Mouse (Mus musculus): Measurements from ENCODE around the gene Gm281.
"Not testable (repeated sequence)": the region's sequence is repeated elsewhere in the genome, so short reads cannot be mapped to it uniquely, and the experiment has no call there.

Gene Gm281

DNA sequence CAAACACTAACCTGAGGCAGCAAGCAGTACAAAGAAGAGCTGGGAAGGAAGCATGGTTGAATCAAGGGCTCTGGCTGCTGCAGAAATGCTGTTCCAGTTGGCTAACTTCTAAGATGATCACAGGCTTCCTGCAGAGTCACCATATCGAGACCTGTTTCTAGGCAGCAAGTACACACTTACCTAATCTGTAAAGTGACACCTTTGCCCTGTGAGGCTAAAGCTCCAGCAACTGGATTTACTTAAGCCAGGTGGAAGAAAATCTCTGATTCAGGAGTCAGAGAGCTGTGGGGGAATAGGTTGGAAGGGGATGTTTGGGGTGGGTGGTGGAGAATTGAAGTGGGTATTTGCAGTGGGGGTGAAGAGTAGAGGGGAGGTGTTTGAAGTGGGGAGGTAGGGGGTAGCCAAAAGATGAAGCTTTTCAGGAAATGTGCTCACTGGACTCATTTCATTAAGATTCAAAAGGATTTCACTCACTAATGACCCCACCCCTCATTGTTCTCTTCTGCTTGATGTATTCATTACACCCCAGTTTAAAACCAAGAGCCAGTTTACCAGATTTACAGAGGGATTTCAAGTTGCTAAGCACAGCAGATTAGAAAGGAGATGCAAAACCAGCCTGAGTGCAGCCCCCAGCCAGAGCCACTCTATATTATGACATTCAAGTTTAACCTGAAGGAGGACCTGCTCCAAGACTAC is at the start of gene Gm281:
Gm281 (minus strand) TSS at position 92 of the 696 bp plus-strand sequence.
- ATAC-seq (ENCODE audit: low TSS enrichment): no peak

DNA sequence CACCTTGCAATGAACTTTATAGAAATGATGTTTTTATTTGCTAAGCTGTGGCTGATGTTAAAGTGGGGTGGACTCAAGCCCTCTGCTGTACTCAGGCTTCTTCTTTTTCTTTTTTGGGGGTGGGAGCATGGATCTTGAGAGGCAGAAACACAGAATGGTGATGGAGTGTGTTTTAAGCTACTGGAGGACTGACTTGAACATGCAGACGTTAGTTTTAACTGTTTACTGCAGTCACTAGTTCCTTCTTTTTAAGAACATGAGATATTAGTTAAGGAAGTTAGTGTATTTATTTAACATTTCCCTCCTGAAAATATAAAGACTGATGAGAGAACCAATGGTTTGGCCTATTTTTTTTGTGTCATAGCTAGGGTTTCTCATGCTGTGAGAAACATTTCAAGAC is 49.2 kb upstream of the Gm281 start:
- ATAC-seq (ENCODE audit: low TSS enrichment): no peak

DNA sequence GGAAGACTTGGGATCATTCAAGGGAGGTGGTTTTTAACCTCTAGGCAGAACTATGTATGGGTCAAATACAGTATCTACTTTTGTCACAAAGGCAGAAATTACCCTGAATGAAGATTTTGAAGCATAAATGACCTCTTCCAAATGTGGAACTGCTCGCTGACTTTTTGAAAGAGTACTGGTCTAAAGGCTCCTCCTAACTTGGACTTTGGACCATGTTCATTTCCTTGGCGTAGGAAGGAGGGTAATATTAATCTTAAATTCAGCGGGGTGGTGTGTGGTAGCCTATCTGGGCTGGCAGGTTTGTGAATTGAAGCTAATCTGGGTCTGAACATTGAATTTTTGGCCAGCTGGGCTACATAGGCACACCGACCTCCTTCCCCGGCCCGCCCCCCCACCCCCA is 48.2 kb upstream of the Gm281 start:
- no peak for ATAC-seq (ENCODE audit: low TSS enrichment)

DNA sequence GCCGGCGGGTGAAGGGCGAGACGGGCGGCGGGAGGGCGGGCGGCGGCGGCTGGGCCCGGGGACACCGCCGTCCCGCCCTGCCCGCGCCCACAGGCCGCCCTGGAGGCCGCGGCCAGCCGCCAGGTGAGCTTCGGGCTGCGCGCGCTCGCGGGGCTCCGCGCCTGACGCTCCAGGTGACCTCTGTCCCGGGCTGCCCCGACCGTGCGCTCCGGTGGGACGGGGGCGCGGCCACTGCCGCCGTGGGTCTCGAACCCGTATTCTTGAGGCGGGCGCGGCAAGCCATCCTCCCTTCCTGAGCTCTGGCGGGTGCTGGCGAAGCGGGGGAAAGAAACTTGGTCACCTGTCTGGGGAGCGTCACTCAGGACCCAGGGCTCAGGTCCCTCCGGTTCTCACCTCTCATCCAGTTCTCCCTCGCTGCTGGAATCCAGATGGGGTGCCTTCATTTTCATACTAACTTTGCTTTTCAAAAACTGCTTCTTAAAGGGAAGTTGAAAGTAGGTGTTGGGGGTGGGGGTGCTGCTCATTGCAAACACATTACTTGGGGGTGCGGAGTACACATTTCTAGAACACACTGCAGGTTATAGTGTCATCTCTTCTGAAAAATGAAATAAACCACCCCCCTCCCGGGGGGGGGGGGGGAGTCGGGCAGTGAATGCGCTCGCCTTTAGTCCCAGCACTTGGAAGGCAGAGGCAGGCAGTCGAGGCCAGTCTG is 47.3 kb upstream of the Gm281 start, which contains the start of the genes Atxn7 and Thoc7:
Atxn7 (plus strand) TSS at position 40 of the 712 bp plus-strand sequence.
Thoc7 (minus strand) TSS at position 452 of the 712 bp plus-strand sequence.
- ATAC-seq (ENCODE audit: low TSS enrichment): peak; percentile 36

DNA sequence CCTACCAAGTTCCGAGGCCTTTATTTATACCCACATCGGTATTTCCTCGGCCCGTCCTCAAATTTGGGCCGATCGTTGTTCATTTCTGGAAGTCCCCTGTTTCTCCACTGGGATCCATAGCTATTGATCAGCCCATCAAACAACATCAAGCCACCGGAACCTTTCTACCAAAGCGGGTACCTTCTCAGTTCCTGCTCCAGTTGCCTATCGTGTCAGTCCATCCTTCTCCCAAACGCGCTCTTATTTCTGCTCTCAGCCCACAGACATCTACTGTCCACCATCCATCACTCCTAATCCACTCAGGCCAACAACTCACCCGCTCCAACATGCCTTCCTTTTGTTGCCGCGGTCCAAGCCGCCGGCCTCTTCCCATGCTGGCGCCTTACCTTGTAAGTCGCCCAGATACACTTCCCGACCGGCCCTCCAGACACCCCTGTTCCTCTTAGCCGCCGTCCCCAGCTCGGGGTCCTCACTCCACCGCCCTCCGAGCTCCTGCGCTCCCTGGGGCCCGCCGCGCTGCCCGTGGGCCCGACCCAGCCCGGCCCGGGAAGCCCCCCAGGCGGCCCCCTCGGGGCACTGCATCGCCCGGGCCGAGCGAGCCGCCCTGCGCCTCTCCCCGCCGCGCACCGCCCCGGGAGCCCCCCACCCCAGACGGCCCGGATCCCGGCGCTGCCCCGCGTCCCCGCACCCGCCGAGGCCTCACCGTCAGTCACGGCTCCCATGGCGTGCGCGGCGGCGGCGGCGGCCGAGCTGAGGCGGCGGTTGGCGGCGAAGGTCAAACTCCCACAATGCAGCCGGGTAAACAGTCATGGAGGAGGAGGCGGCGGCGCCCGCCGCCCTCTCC is 46.4 kb upstream of the Gm281 start:
- ATAC-seq (ENCODE audit: low TSS enrichment): peak; percentile 87

DNA sequence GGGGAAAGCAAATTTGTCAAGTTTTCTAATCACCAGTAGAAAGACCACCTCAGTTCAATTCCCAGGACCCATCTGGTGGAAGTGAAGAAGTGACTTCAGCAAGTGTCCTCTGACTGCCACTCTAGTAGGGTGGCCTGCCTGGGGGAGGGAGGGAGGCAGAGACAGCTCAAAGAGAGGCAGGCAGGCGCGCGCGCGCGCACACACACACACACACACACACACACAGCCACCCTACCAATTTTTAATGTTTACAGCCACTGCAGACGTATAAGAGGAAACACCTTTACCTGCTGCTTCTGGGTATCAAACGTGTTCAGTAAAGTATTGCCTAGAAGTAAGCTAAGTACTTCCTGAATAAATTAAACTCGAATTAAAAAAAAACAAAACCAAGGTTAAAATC is 45.8 kb upstream of the Gm281 start:
- ATAC-seq (ENCODE audit: low TSS enrichment): no peak

DNA sequence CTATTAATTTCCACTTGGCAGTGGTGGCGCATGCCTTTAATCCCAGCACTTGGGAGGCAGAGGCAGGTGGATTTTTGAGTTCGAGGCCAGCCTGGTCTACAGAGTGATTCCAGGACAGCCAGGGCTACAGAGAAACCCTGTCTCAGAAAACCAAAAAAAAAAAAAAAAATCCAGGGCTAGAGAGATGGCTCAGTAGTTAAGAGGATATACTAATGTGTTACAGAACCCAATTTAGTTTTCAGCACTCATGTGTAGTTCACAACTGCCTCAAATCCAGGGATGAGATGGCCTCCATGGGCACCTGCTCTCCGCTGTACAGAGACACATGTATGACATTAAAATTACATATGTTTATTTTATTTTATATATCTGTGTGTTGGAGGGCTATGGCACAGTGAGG is 37.9 kb upstream of the Gm281 start:
- not testable (repeated sequence) for ATAC-seq (ENCODE audit: low TSS enrichment)

DNA sequence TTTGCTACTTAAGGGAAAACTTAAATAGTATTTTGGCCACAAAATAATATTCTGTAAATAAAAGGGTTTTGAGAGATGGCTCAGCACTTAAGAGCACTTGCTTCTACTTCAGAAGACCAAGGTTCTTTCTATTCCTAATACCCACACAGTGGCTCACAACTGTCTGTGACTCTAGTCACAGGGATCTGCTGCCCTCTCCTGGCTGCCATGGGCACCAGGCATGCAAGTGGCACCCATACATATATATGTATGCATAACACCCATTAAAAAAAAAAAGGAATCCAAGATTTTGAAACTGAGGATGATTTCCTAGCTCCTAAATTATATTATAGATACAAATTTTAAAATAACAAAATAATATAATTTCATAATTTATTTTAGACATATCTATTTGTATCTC is 36.1 kb upstream of the Gm281 start:
- peak; percentile 84 for ATAC-seq (ENCODE audit: low TSS enrichment)

DNA sequence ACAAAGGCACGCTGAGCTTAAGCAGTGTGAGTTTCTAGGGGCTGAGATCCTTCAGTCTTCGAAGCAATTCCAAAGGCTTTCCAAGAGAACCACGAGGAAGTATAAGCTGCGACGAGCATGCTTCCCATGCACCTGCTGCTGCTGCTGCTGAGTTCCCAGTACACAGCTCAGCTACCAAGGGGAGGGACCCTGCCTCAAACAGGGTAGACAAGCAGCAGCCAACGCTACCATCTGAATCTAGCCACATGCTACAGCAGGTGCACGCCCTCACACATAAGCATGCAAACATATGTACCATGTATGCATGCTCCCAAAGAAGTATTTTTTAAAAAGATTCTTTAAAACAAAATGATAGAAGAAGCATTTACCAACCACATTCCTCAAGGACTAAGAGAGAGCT is 34.1 kb upstream of the Gm281 start:
- ATAC-seq (ENCODE audit: low TSS enrichment): no peak

DNA sequence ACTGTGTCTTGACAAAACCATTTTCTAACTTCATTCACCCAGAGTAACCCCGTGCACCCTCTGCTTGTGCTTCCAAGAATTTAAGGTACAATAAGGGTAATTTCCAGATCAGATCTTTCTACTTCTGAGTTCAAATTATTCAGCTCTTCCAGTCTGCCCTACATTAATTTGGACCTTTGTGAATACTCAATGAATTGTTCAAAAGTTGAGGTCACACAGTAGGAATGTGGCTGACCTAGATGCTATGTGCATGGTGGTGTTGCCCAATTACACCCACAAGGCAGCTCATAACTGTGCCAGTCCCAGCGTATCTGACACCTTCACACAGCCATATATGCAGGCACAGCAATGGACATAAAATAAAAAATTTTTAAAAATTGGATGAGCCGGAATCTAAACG is 30.4 kb upstream of the Gm281 start:
- ATAC-seq (ENCODE audit: low TSS enrichment): no peak

DNA sequence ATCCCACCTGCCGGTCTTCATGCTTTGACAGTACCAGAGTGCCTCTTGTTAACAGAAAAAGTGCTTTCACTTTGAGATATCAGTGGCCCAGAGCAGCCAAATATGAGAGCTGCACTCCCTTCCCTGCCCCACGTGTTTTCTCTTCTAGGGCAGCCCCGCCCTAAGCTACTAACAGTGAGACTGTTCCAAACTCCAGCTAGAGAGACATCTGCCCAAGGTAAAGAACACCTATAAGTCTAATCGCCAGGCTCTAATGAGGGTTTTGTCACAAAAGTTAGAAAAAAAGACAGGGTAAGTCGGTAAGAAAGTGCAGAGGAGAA is 19.7 kb upstream of the Gm281 start:
- ATAC-seq (ENCODE audit: low TSS enrichment): peak; percentile 67

DNA sequence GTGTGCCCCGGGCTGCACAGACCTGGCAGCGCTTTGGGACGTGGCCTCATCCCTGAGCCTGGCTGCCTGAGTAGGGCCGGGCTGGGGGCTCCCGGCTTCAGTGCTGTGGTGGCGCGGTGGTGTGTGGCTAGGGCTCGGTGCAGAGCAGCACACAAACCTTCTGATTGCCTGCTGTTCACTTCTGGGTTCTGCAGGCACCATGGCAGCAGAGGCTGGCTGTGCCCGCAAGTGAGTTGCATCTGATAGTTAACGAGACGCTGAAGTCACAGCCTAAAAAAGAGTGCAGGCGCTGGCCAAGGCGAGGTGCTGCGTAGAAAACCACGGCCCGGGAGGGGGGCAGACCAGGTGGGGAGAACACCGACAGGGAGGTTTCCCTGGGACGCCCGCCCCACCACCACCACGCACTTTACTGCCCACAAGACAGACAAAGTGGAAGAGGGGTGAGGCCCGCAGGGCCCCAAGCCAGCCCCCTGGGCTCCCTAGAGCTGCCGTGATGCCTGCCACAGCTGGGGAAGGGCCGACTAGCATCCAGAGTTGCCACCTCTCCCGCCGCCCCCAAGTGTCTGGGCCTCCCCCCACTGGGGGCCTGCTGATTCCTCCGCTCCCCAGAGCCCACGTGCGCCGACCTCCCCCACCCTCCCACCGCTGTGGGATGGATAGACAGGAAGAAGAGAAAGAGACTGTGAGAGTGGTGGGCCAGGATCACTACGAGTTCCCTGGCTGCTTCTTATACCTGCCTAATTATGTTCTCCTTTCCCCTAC is 19.2 kb upstream of the Gm281 start:
- peak; percentile 95 for ATAC-seq (ENCODE audit: low TSS enrichment)

DNA sequence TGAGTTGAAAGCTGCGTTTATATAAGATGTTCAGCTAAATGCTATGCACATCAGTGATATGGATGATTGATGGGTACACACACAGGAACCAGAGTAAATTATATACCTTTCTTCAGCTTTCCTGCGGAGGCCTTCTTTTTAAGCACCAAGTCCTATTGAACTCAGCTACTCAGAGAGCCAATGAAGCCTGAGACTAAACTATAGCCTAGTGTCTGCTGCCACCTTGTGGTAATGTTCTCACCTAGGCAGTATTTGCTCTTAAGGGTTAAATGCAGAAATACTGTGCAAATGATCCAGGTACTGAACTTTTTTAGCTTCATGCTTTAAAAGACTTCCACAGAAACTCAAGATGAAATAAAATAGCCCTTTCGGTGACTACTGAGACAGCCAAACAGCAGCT is 3.4 kb upstream of the Gm281 start:
- peak; percentile 93 for ATAC-seq (ENCODE audit: low TSS enrichment)

DNA sequence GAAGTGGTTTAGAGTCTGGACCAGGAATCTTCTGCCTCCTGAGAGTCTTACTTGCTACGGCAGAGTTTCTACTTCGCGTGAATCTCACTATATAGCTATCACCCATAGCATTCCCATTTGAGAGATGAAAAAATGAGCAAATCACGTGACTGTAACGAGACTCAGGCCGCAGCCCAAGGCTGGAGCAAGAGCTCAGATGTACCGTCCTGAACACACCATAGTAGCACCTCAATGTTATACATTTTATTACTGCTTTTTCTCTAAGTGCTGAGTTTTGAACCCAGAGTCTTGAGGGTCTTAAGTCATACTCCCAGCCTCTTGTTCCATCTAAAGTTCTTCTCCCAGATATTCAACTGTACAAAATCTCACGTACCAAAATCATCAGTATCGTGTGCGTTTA is 2.9 kb upstream of the Gm281 start:
- no peak for ATAC-seq (ENCODE audit: low TSS enrichment)

DNA sequence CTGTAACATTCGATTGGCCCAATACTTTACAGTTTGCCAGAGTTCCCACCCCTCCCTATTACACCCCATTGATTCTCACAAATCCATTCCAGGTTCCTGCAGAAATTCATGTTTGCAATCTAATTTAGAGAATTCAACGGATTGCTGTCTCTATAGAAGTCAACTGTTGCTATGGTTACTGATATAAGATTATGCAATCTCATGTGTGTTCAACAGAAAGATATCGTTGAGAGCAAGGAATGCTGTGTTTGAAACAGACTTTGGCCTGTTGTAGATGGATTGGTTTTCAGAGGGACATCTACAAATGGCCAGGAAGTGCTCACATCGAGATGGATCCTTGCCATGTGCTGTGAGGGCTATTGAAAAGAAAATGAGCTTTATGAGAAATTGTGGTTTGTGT is 929 bp upstream of the Gm281 start:
- ATAC-seq (ENCODE audit: low TSS enrichment): peak; percentile 53

DNA sequence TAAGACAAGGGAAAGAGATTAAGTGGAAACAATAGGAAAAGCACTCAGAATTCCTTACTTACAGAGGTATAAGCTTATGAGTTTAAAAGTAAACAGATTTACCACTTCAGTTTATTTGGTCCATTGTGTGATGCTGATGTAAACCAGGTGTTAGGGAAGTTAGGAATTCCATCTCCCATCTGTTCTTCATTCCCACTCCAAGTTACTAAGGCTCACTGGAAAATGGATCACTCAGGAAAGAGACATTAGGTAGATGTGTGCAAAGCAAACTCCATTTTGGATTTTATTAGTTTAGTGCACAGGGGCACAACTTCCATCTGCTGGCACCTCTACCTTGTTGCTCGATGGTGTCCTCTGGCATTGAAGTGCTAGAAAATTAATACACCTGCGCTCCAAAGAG is 4.1 kb downstream of the Gm281 start:
- no peak for ATAC-seq (ENCODE audit: low TSS enrichment)

DNA sequence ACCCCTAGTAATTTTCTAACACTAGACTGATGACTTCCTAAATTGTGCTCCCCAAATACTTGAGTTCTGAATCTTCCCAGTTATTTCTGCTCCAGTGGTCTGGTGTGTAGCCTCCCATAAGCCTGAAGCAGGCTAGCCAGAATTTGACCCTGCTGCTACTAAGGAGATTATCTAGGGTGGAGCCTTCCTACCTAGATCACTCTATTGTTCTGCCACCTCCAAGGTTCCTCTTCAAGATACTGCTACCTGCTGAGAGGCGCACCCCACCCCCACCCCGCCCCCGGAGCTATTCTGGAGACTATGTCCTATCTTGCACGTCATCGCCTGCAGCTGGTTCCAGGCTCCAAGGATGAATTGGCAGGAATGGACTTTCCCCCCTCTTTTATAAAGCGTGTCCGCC is 7.1 kb downstream of the Gm281 start:
- ATAC-seq (ENCODE audit: low TSS enrichment): no peak

DNA sequence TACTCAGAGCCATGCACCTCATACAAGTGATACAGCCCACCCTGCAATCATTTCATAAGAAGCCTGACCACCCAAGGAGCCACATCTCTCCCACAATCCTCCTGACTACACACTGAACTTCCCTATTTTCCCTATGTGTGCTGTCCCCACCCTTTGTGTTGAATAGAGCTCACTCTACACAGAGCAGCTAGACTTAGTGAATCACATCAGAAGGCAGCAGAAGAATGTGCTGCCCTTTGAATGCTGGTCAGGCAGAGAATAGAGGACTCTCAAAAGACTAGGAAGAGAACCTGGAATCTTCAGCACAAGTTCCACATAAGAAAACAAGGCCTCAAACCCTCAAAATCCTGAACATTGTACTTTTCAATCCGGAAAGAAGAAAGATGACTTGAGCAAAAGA is 7.8 kb downstream of the Gm281 start:
- ATAC-seq (ENCODE audit: low TSS enrichment): no peak

DNA sequence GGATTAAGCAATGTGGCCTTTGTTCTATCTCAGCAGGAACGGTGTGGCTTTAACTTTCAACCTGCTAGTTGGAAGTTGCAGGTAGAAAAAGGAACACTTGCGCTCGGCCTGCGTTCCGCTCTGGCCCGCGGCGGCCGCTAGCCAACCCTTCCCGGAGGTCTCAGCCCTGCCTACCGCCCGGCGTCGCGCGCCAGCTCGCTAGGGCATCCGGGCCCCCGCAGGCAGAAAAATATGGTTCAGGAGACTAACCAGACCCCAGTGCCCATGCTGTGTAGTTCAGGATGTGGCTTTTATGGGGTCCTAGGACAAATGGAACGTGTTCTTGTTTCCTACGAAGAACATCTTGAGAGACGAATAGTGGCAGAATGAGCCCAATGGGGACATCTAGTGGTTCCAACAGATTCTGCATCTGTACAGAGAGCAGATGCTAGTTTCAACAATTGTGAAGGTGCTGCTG is 12.6 kb downstream of the Gm281 start:
- peak; percentile 98 for ATAC-seq (ENCODE audit: low TSS enrichment)

DNA sequence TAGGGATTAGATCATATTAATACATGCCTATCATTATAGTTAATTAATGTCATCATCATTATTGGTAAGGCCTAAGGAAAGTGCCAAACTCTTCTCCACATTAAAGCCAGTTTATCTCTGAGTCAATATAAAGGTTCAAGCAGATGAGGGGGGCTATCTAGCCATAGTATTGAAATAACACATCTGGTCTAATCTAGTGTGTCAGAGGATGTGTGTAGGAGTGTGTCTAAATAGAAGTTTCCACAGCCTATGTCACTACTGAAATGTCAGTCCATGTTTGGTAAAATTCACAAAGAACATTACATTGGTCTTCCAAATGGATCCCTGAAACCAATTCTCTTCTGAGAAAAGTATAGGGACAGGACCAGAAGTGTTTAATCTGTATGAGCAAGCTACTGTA is 19.1 kb downstream of the Gm281 start:
- ATAC-seq (ENCODE audit: low TSS enrichment): no peak

DNA sequence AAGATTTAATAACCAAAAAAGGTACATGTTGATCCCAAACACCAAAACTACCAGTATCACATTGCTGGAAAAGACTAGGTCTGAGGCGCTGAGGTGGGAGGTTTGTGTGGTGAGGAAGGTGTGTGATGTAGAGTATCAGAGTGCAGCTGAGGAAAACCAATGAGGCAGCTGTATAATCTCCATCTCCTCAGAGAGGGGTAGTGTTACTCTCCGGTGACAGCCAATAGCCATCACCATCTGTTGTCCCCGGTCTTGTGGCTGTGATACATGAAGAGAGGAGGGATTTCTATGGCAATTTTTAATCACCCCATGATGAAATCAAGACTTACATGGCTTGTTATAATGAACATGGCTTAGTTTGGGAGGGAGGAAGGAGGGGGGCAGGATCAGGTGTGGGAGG is 20.5 kb downstream of the Gm281 start:
- no peak for ATAC-seq (ENCODE audit: low TSS enrichment)

DNA sequence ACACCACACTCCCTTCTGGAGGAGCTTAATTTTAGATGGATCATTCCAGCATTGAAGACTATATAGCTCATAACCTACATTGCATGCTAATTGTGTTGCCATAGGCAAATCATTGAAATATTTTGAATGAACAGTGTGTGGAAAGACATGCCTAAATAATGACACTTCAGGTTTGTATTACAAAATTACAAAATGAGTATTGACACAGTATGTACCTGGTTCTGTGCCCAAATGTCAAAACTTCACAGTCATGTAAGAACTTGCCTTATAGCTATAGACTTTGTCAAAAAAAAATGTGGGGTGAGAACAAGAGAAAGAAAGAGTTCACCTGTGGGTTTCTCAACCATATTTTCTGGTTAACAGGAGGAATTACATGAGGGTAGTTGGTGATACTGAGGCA is 52.9 kb downstream of the Gm281 start:
- ATAC-seq (ENCODE audit: low TSS enrichment): no peak
